Mouse (Mus musculus): Measurements from ENCODE around the gene Smc6. TPM values are rescaled to one million over a fixed set of nuclear protein-coding genes. Genes with fewer than 3 reads are reported as not detected.

Smc6 gene
- total RNA-seq (2012; rRNA removed) (48.9 and 50.1 TPM in 2 replicates), total RNA-seq (2014; rRNA removed) (47.9 and 55.8 TPM in 2 replicates), polyA plus RNA-seq (2012; ENCODE audit: insufficient read length, low read depth) (62.9 and 84.4 TPM in 2 replicates)

- H3K4me3 ChIP-seq (replicated peaks in 1 of 3; ENCODE audit: low read depth in 2 of 3, low read length in 2 of 3, poor library complexity in 1 of 3) = peak within 1 kb of the TSS; percentile 89 to 98 (median 92)
- dilution Hi-C loops (cut with MboI; ENCODE audit: extremely low pct_ligation_motif_present, extremely low pct_unique_long_range_greater_than_20kb, low sequenced_read_pairs) = no loop called here
- peak; percentile 96 for DNase-seq (ENCODE audit: extremely low read depth)
- TF ChIP-seq POLR2A (IDR thresholded peaks at IDR 0.05; ENCODE audit: low read depth, low read length) (peak; percentile 83), NELFE (IDR thresholded peaks at IDR 0.05; ENCODE audit: low read depth, low read length) (peak; percentile 89), JUND (conservative IDR thresholded peaks at IDR 0.05; ENCODE audit: low read depth, low read length) (no peak), MXI1 (IDR thresholded peaks at IDR 0.05; ENCODE audit: low read depth, low read length) (peak; percentile 83), SMC3 (IDR thresholded peaks at IDR 0.05; ENCODE audit: low read depth, low read length) (no peak), MAZ (IDR thresholded peaks at IDR 0.05; ENCODE audit: low read depth, low read length) (peak; percentile 72; the same call in 1 of the 2 replicates), MAX (IDR thresholded peaks at IDR 0.05; ENCODE audit: low read length) (peak; percentile 85; the same call in 1 of the 2 replicates), KAT2A (IDR thresholded peaks at IDR 0.05; ENCODE audit: insufficient replicate concordance, low read length) (peak; percentile 68; the same call in 1 of the 2 replicates), EP300 (IDR thresholded peaks at IDR 0.05; ENCODE audit: low read length) (no peak), ELF1 (IDR thresholded peaks at IDR 0.05; ENCODE audit: low read depth, low read length) (peak; percentile 95), JUN (IDR thresholded peaks at IDR 0.05; ENCODE audit: insufficient read depth, low read depth, low read length) (no peak), USF2 (conservative IDR thresholded peaks at IDR 0.05; ENCODE audit: low read depth, low read length) (no peak), UBTF (IDR thresholded peaks at IDR 0.05; ENCODE audit: low read depth, low read length) (no peak), POLR2AphosphoS2 (IDR thresholded peaks at IDR 0.05; ENCODE audit: low read depth, low read length) (peak; percentile 84; the same call in 1 of the 2 replicates), ZMIZ1 (IDR thresholded peaks at IDR 0.05; ENCODE audit: low read depth, low read length) (peak; percentile 78), RAD21 (IDR thresholded peaks at IDR 0.05; ENCODE audit: low read depth, low read length) (no peak), USF1 (IDR thresholded peaks at IDR 0.05; ENCODE audit: low read depth, low read length) (0 out of 2 replicates have a peak, but pooled peaks have one; percentile 4), HCFC1 (IDR thresholded peaks at IDR 0.05; ENCODE audit: low read depth, low read length) (peak; percentile 69), NRF1 (IDR thresholded peaks at IDR 0.05; ENCODE audit: low read depth, low read length) (peak; percentile 88), RCOR1 (conservative IDR thresholded peaks at IDR 0.05; ENCODE audit: low read depth, low read length) (no peak; the same call in 1 of the 2 replicates), CHD1 (IDR thresholded peaks at IDR 0.05; ENCODE audit: low read depth, low read length) (0 out of 2 replicates have a peak, but pooled peaks have one; percentile 11), GABPA (IDR thresholded peaks at IDR 0.05; ENCODE audit: insufficient replicate concordance, low read depth, low read length) (no peak), TCF12 (IDR thresholded peaks at IDR 0.05; ENCODE audit: low read depth, low read length) (peak; percentile 77), IRF4 (IDR thresholded peaks at IDR 0.05; ENCODE audit: low read depth, low read length) (0 out of 2 replicates have a peak, but pooled peaks have one; percentile 31), ETS1 (conservative IDR thresholded peaks at IDR 0.05; ENCODE audit: low read depth, low read length) (peak; percentile 22), MEF2A (IDR thresholded peaks at IDR 0.05; ENCODE audit: borderline replicate concordance, low read depth, low read length) (peak; percentile 50; the same call in 1 of the 2 replicates), E2F4 (IDR thresholded peaks at IDR 0.05; ENCODE audit: insufficient replicate concordance, low read depth, low read length) (peak; percentile 87; the same call in 1 of the 2 replicates), MYC (IDR thresholded peaks at IDR 0.05; ENCODE audit: low read depth, low read length) (peak; percentile 61; the same call in 1 of the 2 replicates), CTCF (conservative IDR thresholded peaks at IDR 0.05 in 1 of 2, IDR thresholded peaks at IDR 0.05 in 1 of 2; ENCODE audit: low read depth in 2 of 2, low read length in 2 of 2) (no peak), ZNF384 (IDR thresholded peaks at IDR 0.05; ENCODE audit: low read depth, low read length) (no peak), ZC3H11A (IDR thresholded peaks at IDR 0.05; ENCODE audit: low read depth, low read length) (no peak), MAFK (IDR thresholded peaks at IDR 0.05; ENCODE audit: insufficient replicate concordance, low read length) (no peak), PAX5 (IDR thresholded peaks at IDR 0.05; ENCODE audit: low read length) (no peak), ZKSCAN1 (IDR thresholded peaks at IDR 0.05; ENCODE audit: borderline replicate concordance, low read depth, low read length) (no peak), CHD2 (IDR thresholded peaks at IDR 0.05; ENCODE audit: low read length) (no peak), SIN3A (IDR thresholded peaks at IDR 0.05; ENCODE audit: low read length) (peak; percentile 95), TBP (conservative IDR thresholded peaks at IDR 0.05; ENCODE audit: low read depth, low read length) (0 out of 2 replicates have a peak, but pooled peaks have one; percentile 23)
Observed at GRCm38 (mm10) chr12:11265382-11266281, at the start of gene Smc6, which contains the start of gene Gen1. Smc6 (plus strand) TSS chr12:11265886. Gen1 (minus strand) TSS chr12:11265801.

More at GRCm38 (mm10) chr12:11265382-11266281, at the start of gene Smc6, which contains the start of gene Gen1:
- peaks cover 0 to 11% of the 10 kb centered on the region in 2 experiments for H3K36me3 ChIP-seq (replicated peaks in 1 of 2; ENCODE audit: control insufficient read depth in 1 of 2, insufficient read depth in 1 of 2, low read length in 1 of 2)
- peaks cover 52% of the 10 kb centered on the region for H3K79me2 ChIP-seq (replicated peaks; ENCODE audit: control insufficient read depth, extremely low read depth, insufficient read depth, poor library complexity, severe bottlenecking)
- no peaks in the 10 kb centered on the region for H3K27me3 ChIP-seq (replicated peaks)
- peak within 1 kb of the TSS; percentile 99 for H3K4me2 ChIP-seq (ENCODE audit: insufficient read depth, low read depth, poor library complexity, severe bottlenecking)
- peak within 1 kb of the TSS; percentile 93 for H3K9ac ChIP-seq (ENCODE audit: insufficient read depth, low read depth)
- H3K27ac ChIP-seq (ENCODE audit: insufficient read depth, low read depth) = peak within 1 kb of the TSS; percentile 67
- H3K9me3 ChIP-seq (replicated peaks; ENCODE audit: low read length) = no peaks in the 10 kb centered on the region
- H3K4me1 ChIP-seq (ENCODE audit: control insufficient read depth in 1 of 2, insufficient read depth in 2 of 2) = peaks cover 0 to 31% of the 10 kb centered on the region in 2 experiments; a peak in 2 of 4 replicates
- in situ Hi-C loops (cut with MboI; ENCODE audit: low pct_ligation_motif_present, low pct_unique_long_range_greater_than_20kb, low sequenced_read_pairs) = loop anchor here (10.0 kb wide), 1 partner anchor 61 kb away; the partner anchor contains the start of gene Msgn1
